Mouse (Mus musculus): ENCODE data around the gene Ppp1r12c. TPM values are rescaled to one million over a fixed set of nuclear protein-coding genes. Genes with fewer than 3 reads are reported as not detected.
"Not testable (repeated sequence)": the region's sequence is repeated elsewhere in the genome, so short reads cannot be mapped to it uniquely, and the experiment has no call there.

Gene Ppp1r12c
- polyA plus RNA-seq, 1 experiment from 2014 or later, result 17.4 TPM

DNA sequence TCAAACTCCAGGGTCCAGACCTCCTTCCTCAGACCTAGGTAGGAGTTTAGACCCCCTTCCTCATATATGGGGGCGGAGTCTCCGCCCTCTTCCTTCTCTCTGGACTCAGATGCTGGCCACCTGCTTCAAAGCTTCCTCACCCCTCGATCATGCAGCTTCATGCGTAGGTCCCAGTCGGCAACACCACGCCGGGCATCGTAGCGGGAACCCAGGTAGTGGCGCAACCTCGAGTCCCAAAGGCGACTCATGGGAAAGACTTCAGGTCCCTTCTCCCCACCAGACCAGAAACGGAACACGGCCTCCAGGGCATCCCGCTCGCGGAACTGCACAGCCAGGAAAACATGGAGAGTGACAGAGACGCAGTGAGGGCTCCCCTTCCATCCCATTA, 25.8 kb upstream of the Ppp1r12c start:
- Histone ChIP-seq H3K36me3 (replicated peaks) (no peaks in the 10 kb centered on the region), H3K27me3 (peaks cover 28% of the 10 kb centered on the region), H3K4me2 (peak overlapping the region; percentile 63), H3K27ac (replicated peaks) (no peak overlapping the region), H3K4me1 (replicated peaks) (peaks cover 16% of the 10 kb centered on the region), H3K9ac (no peak overlapping the region), H3K4me3 (replicated peaks) (no peak overlapping the region), H3K9me3 (replicated peaks) (no peaks in the 10 kb centered on the region)
- 0 out of 2 replicates have a peak, but pooled peaks have one; percentile 2 for ATAC-seq (ENCODE audit: insufficient read depth)
- 61% methylated on average over 18 of the region's 18 CpGs for WGBS (ENCODE audit: insufficient replicate concordance)

GRCm38 (mm10) chr7:4526341-4527301, 25.1 kb upstream of the Ppp1r12c start:
- peaks cover 18% of the 10 kb centered on the region for H3K4me1 ChIP-seq (replicated peaks)
- no peaks in the 10 kb centered on the region for H3K36me3 ChIP-seq (replicated peaks)
- ATAC-seq (ENCODE audit: insufficient read depth), result peak; percentile 83
- H3K27me3 ChIP-seq, result peaks cover 25% of the 10 kb centered on the region
- H3K4me2 ChIP-seq, result peak overlapping the region; percentile 63
- peak overlapping the region; percentile 36 for H3K4me3 ChIP-seq (replicated peaks)
- H3K27ac ChIP-seq (replicated peaks), result no peak overlapping the region
- 20% methylated on average over 40 of the region's 40 CpGs for WGBS (ENCODE audit: insufficient replicate concordance)
- no peaks in the 10 kb centered on the region for H3K9me3 ChIP-seq (replicated peaks)
- H3K9ac ChIP-seq, result peak overlapping the region; percentile 27; the same call in 1 of the 2 replicates

DNA sequence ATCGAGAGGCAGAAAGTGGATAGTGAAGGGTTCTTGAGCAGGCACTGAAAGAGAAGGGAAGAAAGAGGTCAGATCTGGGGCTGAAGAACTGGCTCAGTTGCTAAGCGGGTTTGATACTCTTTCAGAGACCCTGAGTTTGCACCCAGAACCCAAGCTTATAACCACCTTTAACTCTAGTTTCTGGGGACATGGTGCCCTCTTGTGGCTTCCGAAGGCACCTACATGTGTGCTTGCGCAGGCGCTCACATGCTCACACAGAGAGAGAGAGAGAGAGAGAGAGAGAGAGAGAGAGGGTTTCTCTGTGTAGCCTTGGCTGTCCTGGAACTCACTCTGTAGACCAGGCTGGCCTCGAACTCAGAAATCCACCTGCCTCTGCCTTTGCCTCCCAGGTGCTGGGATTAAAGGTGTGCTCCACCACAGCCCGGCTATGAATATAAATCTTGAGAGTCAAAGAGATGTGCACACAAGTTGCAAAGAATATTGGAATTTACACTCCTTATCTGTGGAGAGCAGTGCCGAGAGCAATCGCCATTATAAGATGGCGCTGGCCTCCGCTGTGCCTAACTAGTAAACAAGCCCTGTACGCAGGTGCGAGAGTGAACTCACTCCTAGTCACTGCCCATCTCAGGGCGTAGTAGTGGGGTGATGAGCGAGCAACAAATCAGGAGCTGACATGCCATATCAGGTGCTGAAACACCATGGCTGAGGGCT, 22.9 kb upstream of the Ppp1r12c start, which contains the start of gene Tnni3:
TSS of gene Tnni3 (minus strand) at position 18 of the 711 bp plus-strand sequence.
- H3K27ac ChIP-seq (replicated peaks), result not testable (repeated sequence)

GRCm38 (mm10) chr7:4523205-4524130, 22.0 kb upstream of the Ppp1r12c start:
- no peak overlapping the region for H3K9ac ChIP-seq
- no peaks in the 10 kb centered on the region for H3K36me3 ChIP-seq (replicated peaks)
- H3K4me2 ChIP-seq, result no peak overlapping the region
- H3K27me3 ChIP-seq, result peaks cover 31% of the 10 kb centered on the region
- ATAC-seq (ENCODE audit: insufficient read depth), result no peak
- H3K4me1 ChIP-seq (replicated peaks), result peaks cover 29% of the 10 kb centered on the region
- no peaks in the 10 kb centered on the region for H3K9me3 ChIP-seq (replicated peaks)
- H3K4me3 ChIP-seq (replicated peaks), result no peak overlapping the region
- 73% methylated on average over 33 of the region's 33 CpGs for WGBS (ENCODE audit: insufficient replicate concordance)
- H3K27ac ChIP-seq (replicated peaks), result no peak overlapping the region

More for the DNA sequence above, 22.9 kb upstream of the Ppp1r12c start, which contains the start of gene Tnni3:
- not testable (repeated sequence) for H3K36me3 ChIP-seq (replicated peaks); H3K4me2 ChIP-seq; ATAC-seq (ENCODE audit: insufficient read depth); H3K9ac ChIP-seq; H3K4me3 ChIP-seq (replicated peaks); H3K9me3 ChIP-seq (replicated peaks)
- WGBS (ENCODE audit: insufficient replicate concordance), result 49% methylated on average over 15 of the region's 15 CpGs
- Histone ChIP-seq H3K27me3 (peaks cover 31% of the 10 kb centered on the region), H3K4me1 (replicated peaks) (peaks cover 29% of the 10 kb centered on the region)

- 44% methylated on average over 6 of the region's 6 CpGs for WGBS (ENCODE audit: insufficient replicate concordance)
- ATAC-seq (ENCODE audit: insufficient read depth), result no peak
Observed at GRCm38 (mm10) chr7:4522292-4522691, 20.8 kb upstream of the Ppp1r12c start.

GRCm38 (mm10) chr7:4521231-4522003, 19.9 kb upstream of the Ppp1r12c start:
- peaks cover 24% of the 10 kb centered on the region for H3K4me1 ChIP-seq (replicated peaks)
- no peak overlapping the region for H3K4me3 ChIP-seq (replicated peaks)
- H3K9me3 ChIP-seq (replicated peaks), result no peaks in the 10 kb centered on the region
- H3K36me3 ChIP-seq (replicated peaks), result no peaks in the 10 kb centered on the region
- WGBS (ENCODE audit: insufficient replicate concordance), result 25% methylated on average over 32 of the region's 32 CpGs
- H3K27ac ChIP-seq (replicated peaks), result no peak overlapping the region
- H3K4me2 ChIP-seq, result peak overlapping the region; percentile 23
- H3K27me3 ChIP-seq, result peaks cover 23% of the 10 kb centered on the region
- H3K9ac ChIP-seq, result no peak overlapping the region
- ATAC-seq (ENCODE audit: insufficient read depth), result no peak

More at GRCm38 (mm10) chr7:4522292-4522691, 20.8 kb upstream of the Ppp1r12c start:
- Histone ChIP-seq H3K9ac (no peak overlapping the region), H3K4me2 (no peak overlapping the region), H3K9me3 (replicated peaks) (no peaks in the 10 kb centered on the region), H3K4me3 (replicated peaks) (no peak overlapping the region), H3K27me3 (peaks cover 26% of the 10 kb centered on the region), H3K4me1 (replicated peaks) (peaks cover 32% of the 10 kb centered on the region), H3K36me3 (replicated peaks) (no peaks in the 10 kb centered on the region), H3K27ac (replicated peaks) (no peak overlapping the region)

DNA sequence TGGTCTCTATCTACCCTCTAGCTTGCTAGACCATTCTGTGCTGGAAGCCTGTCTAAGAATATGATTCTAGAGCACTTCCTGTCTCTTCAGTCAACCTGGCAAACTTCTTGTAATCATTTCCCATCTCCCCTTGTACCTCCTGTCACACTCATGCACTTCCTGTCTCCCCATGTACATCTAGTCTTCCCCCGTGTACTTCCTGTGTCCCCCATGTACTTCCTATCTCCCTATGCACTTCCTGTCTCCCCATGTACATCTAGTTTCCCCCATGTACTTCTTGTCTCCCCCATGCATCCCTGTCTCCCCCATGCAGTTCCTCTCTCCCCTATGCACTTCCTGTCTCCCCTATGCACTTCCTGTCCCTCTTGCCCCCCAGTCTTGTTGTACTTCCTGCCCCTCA, 17.0 kb upstream of the Ppp1r12c start:
- H3K4me3 ChIP-seq (replicated peaks), result no peak overlapping the region
- WGBS (ENCODE audit: insufficient replicate concordance), result 29% methylated on average over 1 of the region's 1 CpGs
- H3K9ac ChIP-seq, result no peak overlapping the region
- H3K9me3 ChIP-seq (replicated peaks), result no peaks in the 10 kb centered on the region
- peaks cover 17% of the 10 kb centered on the region; the same call in 1 of the 2 replicates for H3K4me1 ChIP-seq (replicated peaks)
- peaks cover 23% of the 10 kb centered on the region for H3K27me3 ChIP-seq
- no peak overlapping the region for H3K4me2 ChIP-seq
- H3K27ac ChIP-seq (replicated peaks), result no peak overlapping the region
- H3K36me3 ChIP-seq (replicated peaks), result no peaks in the 10 kb centered on the region
- no peak for ATAC-seq (ENCODE audit: insufficient read depth)

- Histone ChIP-seq H3K27ac (replicated peaks) (no peak within 1 kb of the TSS), H3K4me3 (replicated peaks) (no peak within 1 kb of the TSS), H3K4me1 (replicated peaks) (peaks cover 18% of the 10 kb centered on the region), H3K9me3 (replicated peaks) (no peaks in the 10 kb centered on the region), H3K9ac (no peak within 1 kb of the TSS), H3K27me3 (peaks cover 15% of the 10 kb centered on the region), H3K4me2 (no peak within 1 kb of the TSS), H3K36me3 (replicated peaks) (no peaks in the 10 kb centered on the region)
- WGBS (ENCODE audit: insufficient replicate concordance), result 21% methylated on average over 4 of the region's 4 CpGs
- no peak for ATAC-seq (ENCODE audit: insufficient read depth)
Observed at GRCm38 (mm10) chr7:4516332-4517050, 15.0 kb upstream of the Ppp1r12c start, which contains the start of gene Tnnt1. Gene Tnnt1 (minus strand): TSS chr7:4516382.

GRCm38 (mm10) chr7:4515853-4516252, 14.4 kb upstream of the Ppp1r12c start:
- H3K27ac ChIP-seq (replicated peaks), result no peak overlapping the region
- no peak overlapping the region for H3K4me3 ChIP-seq (replicated peaks)
- H3K9ac ChIP-seq, result no peak overlapping the region
- no peaks in the 10 kb centered on the region for H3K36me3 ChIP-seq (replicated peaks)
- peaks cover 9% of the 10 kb centered on the region for H3K27me3 ChIP-seq
- ATAC-seq (ENCODE audit: insufficient read depth), result no peak
- no peak overlapping the region for H3K4me2 ChIP-seq
- H3K9me3 ChIP-seq (replicated peaks), result no peaks in the 10 kb centered on the region
- WGBS (ENCODE audit: insufficient replicate concordance), result 60% methylated on average over 6 of the region's 6 CpGs
- peaks cover 12% of the 10 kb centered on the region for H3K4me1 ChIP-seq (replicated peaks)

Measured in liver, embryonic 15.5 days (tissue).